Mouse (Mus musculus) heart, embryonic 15.5 days (tissue): ENCODE data around the gene Nrcam. TPM values are rescaled to one million over a fixed set of nuclear protein-coding genes. Genes with fewer than 3 reads are reported as not detected.

Experiments
- ATAC-seq: fragments of 200-750 bp; cut with Nextera tagmentation; replicated peaks from 2 replicates; pipeline ENCODE4 v1.8.0; 2017; ENCODE audit warnings: low read depth, moderate TSS enrichment; ENCODE audit not compliant: insufficient number of reproducible peaks, insufficient read depth, low FRiP score
- H3K27ac ChIP-seq: fragments of 300-500 bp; sonication (generic); 2 replicates; pipeline ENCODE4 v1.5.1; 2015; ENCODE audit warnings: mild to moderate bottlenecking, inconsistent platforms
- H3K27me3 ChIP-seq: fragments of 300-500 bp; sonication (generic); 2 replicates; pipeline ENCODE4 v1.6.1; 2015; ENCODE audit warnings: inconsistent platforms
- H3K36me3 ChIP-seq: fragments of 300-500 bp; sonication (generic); 2 replicates; pipeline ENCODE4 v1.6.1; 2015; ENCODE audit warnings: mild to moderate bottlenecking, inconsistent platforms
- H3K4me1 ChIP-seq: fragments of 300-500 bp; sonication (generic); replicated peaks from 2 replicates; pipeline ENCODE4 v1.6.1; 2015; ENCODE audit warnings: inconsistent platforms
- H3K4me2 ChIP-seq: fragments of 300-500 bp; sonication (generic); 2 replicates; pipeline ENCODE4 v1.6.1; 2015; ENCODE audit warnings: inconsistent platforms, mild to moderate bottlenecking, moderate library complexity
- H3K4me3 ChIP-seq: fragments of 300-500 bp; sonication (generic); 2 replicates; pipeline ENCODE4 v1.5.1; 2015; ENCODE audit warnings: mild to moderate bottlenecking, inconsistent platforms
- H3K9ac ChIP-seq: fragments of 300-500 bp; sonication (generic); 2 replicates; pipeline ENCODE4 v1.6.1; 2015; ENCODE audit warnings: mild to moderate bottlenecking, inconsistent platforms
- H3K9me3 ChIP-seq: fragments of 300-500 bp; sonication (generic); replicated peaks from 2 replicates; pipeline ENCODE4 v1.6.1; 2016; ENCODE audit warnings: inconsistent platforms
- WGBS: fragments of 180-500 bp; shearing (Covaris S2); methylation state at CpG from one replicate; pipeline ENCODE4 v1.1.7; 2015; ENCODE audit warnings: mixed read lengths; 5-methylcytosine and 5-hydroxymethylcytosine counted together
- polyA plus RNA-seq: library from polyadenylated mRNA; unstranded; fragments of >200 nt; fragmentation: Nextera tagmentation; extraction: Ambion mirVana; gene quantifications from 2 replicates; pipeline ENCODE4 v1.2.1, GENCODE M21; 2015

Gene Nrcam
- polyA plus RNA-seq, 1 experiment from 2014 or later: 0.88 TPM

- WGBS: 66% methylated on average over 8 of the region's 8 CpGs
- no peaks in the 10 kb centered on the region for H3K27me3 ChIP-seq
Measured at GRCm38 (mm10) chr12:44524621-44525565, 196.2 kb downstream of the Nrcam start.

GRCm38 (mm10) chr12:44528391-44529016 is 199.8 kb downstream of the Nrcam start:
- no peak overlapping the region for H3K9ac ChIP-seq
- no peaks in the 10 kb centered on the region for H3K27me3 ChIP-seq
- H3K36me3 ChIP-seq: no peaks in the 10 kb centered on the region
- H3K9me3 ChIP-seq: no peaks in the 10 kb centered on the region
- H3K4me1 ChIP-seq: no peaks in the 10 kb centered on the region
- H3K27ac ChIP-seq: no peak overlapping the region
- WGBS: 40% methylated on average over 11 of the region's 11 CpGs
- H3K4me2 ChIP-seq: no peak overlapping the region
- no peak for ATAC-seq
- H3K4me3 ChIP-seq: no peak overlapping the region

More at GRCm38 (mm10) chr12:44524621-44525565, 196.2 kb downstream of the Nrcam start:
- Histone ChIP-seq H3K36me3 (no peaks in the 10 kb centered on the region), H3K4me2 (no peak overlapping the region), H3K4me3 (no peak overlapping the region), H3K9ac (no peak overlapping the region), H3K4me1 (no peaks in the 10 kb centered on the region), H3K27ac (no peak overlapping the region), H3K9me3 (no peaks in the 10 kb centered on the region)
- ATAC-seq: no peak

- Histone ChIP-seq H3K4me3 (no peak overlapping the region), H3K9ac (no peak overlapping the region), H3K27ac (no peak overlapping the region), H3K36me3 (no peaks in the 10 kb centered on the region), H3K27me3 (no peaks in the 10 kb centered on the region), H3K4me2 (no peak overlapping the region), H3K9me3 (no peaks in the 10 kb centered on the region), H3K4me1 (no peaks in the 10 kb centered on the region)
- no peak for ATAC-seq
- 65% methylated on average over 19 of the region's 19 CpGs for WGBS
Measured at GRCm38 (mm10) chr12:44532337-44533113, 203.8 kb downstream of the Nrcam start.

- Histone ChIP-seq H3K4me3 (no peak overlapping the region), H3K4me1 (no peaks in the 10 kb centered on the region), H3K27ac (no peak overlapping the region), H3K9ac (no peak overlapping the region), H3K36me3 (no peaks in the 10 kb centered on the region), H3K9me3 (no peaks in the 10 kb centered on the region), H3K4me2 (no peak overlapping the region), H3K27me3 (no peaks in the 10 kb centered on the region)
- no peak for ATAC-seq
- 79% methylated on average over 7 of the region's 7 CpGs for WGBS
Measured at GRCm38 (mm10) chr12:44534100-44534633, 205.5 kb downstream of the Nrcam start.

GRCm38 (mm10) chr12:44535623-44536022 is 206.9 kb downstream of the Nrcam start:
- H3K27me3 ChIP-seq: no peaks in the 10 kb centered on the region
- H3K9me3 ChIP-seq: no peaks in the 10 kb centered on the region

GRCm38 (mm10) chr12:44547721-44548369 is 219.2 kb downstream of the Nrcam start:
- no peaks in the 10 kb centered on the region for H3K9me3 ChIP-seq
- H3K9ac ChIP-seq: no peak overlapping the region
- H3K27ac ChIP-seq: no peak overlapping the region
- H3K4me1 ChIP-seq: no peaks in the 10 kb centered on the region
- no peak overlapping the region for H3K4me3 ChIP-seq
- H3K27me3 ChIP-seq: no peaks in the 10 kb centered on the region
- no peaks in the 10 kb centered on the region for H3K36me3 ChIP-seq
- ATAC-seq: no peak
- 50% methylated on average over 8 of the region's 8 CpGs for WGBS
- no peak overlapping the region for H3K4me2 ChIP-seq

More at GRCm38 (mm10) chr12:44535623-44536022, 206.9 kb downstream of the Nrcam start:
- no peak overlapping the region for H3K9ac ChIP-seq
- H3K4me2 ChIP-seq: no peak overlapping the region
- H3K27ac ChIP-seq: no peak overlapping the region
- no peaks in the 10 kb centered on the region for H3K4me1 ChIP-seq
- no peak for ATAC-seq
- H3K36me3 ChIP-seq: no peaks in the 10 kb centered on the region
- no peak overlapping the region for H3K4me3 ChIP-seq
- WGBS: 16% methylated on average over 5 of the region's 5 CpGs

- Histone ChIP-seq H3K4me3 (no peak overlapping the region), H3K4me1 (no peaks in the 10 kb centered on the region), H3K27ac (no peak overlapping the region), H3K9ac (no peak overlapping the region), H3K9me3 (no peaks in the 10 kb centered on the region), H3K36me3 (no peaks in the 10 kb centered on the region), H3K27me3 (no peaks in the 10 kb centered on the region), H3K4me2 (no peak overlapping the region)
- 50% methylated on average over 9 of the region's 9 CpGs for WGBS
- no peak for ATAC-seq
Measured at GRCm38 (mm10) chr12:44548465-44548864, 219.8 kb downstream of the Nrcam start.

- Histone ChIP-seq H3K9ac (no peak overlapping the region), H3K4me2 (no peak overlapping the region), H3K4me3 (no peak overlapping the region), H3K9me3 (no peaks in the 10 kb centered on the region), H3K36me3 (no peaks in the 10 kb centered on the region), H3K27me3 (no peaks in the 10 kb centered on the region), H3K27ac (no peak overlapping the region), H3K4me1 (no peaks in the 10 kb centered on the region)
- no peak for ATAC-seq
Measured at GRCm38 (mm10) chr12:44551614-44552013, 222.9 kb downstream of the Nrcam start.

- Histone ChIP-seq H3K4me3 (no peak overlapping the region), H3K4me1 (no peaks in the 10 kb centered on the region), H3K27ac (no peak overlapping the region), H3K9ac (no peak overlapping the region), H3K36me3 (no peaks in the 10 kb centered on the region), H3K4me2 (no peak overlapping the region), H3K27me3 (no peaks in the 10 kb centered on the region), H3K9me3 (no peaks in the 10 kb centered on the region)
- ATAC-seq: no peak
- 75% methylated on average over 2 of the region's 2 CpGs for WGBS
Measured at GRCm38 (mm10) chr12:44554051-44554450, 225.4 kb downstream of the Nrcam start.

GRCm38 (mm10) chr12:44554808-44555207 is 226.1 kb downstream of the Nrcam start:
- Histone ChIP-seq H3K27me3 (no peaks in the 10 kb centered on the region), H3K4me3 (no peak overlapping the region), H3K4me1 (no peaks in the 10 kb centered on the region), H3K9me3 (no peaks in the 10 kb centered on the region), H3K27ac (no peak overlapping the region), H3K36me3 (no peaks in the 10 kb centered on the region), H3K4me2 (no peak overlapping the region), H3K9ac (no peak overlapping the region)
- 82% methylated on average over 1 of the region's 1 CpGs for WGBS
- no peak for ATAC-seq

- H3K36me3 ChIP-seq: no peaks in the 10 kb centered on the region
- H3K27me3 ChIP-seq: no peaks in the 10 kb centered on the region
- H3K4me3 ChIP-seq: no peak overlapping the region
- H3K9ac ChIP-seq: no peak overlapping the region
- no peak overlapping the region for H3K27ac ChIP-seq
- H3K4me1 ChIP-seq: no peaks in the 10 kb centered on the region
- no peak overlapping the region for H3K4me2 ChIP-seq
- no peak for ATAC-seq
- H3K9me3 ChIP-seq: no peaks in the 10 kb centered on the region
Measured at GRCm38 (mm10) chr12:44560002-44560401, 231.3 kb downstream of the Nrcam start.
